Mouse (Mus musculus): ENCODE data around the gene Olfr1118. TPM values are rescaled to one million over a fixed set of nuclear protein-coding genes. Genes with fewer than 3 reads are reported as not detected.
"Not testable (repeated sequence)": the region's sequence is repeated elsewhere in the genome, so short reads cannot be mapped to it uniquely, and the experiment has no call there.

The Olfr1118 gene
- total RNA-seq (2014; fragmentation: Nextera tagmentation) (not detected in 2 replicates), total RNA-seq (2017) (not detected in 2 replicates)

- no peak for ATAC-seq (replicated peaks; ENCODE audit: low FRiP score, low TSS enrichment, poor library complexity, severe bottlenecking)
Observed at GRCm38 (mm10) chr2:87307281-87307680, at the start of gene Olfr1118. Olfr1118 (plus strand) TSS chr2:87307581.

GRCm38 (mm10) chr2:87267234-87267633 lies 40.1 kb upstream of the Olfr1118 start, which contains the start of gene Olfr1116:
Olfr1116 (plus strand) TSS chr2:87267534.
- ATAC-seq (replicated peaks; ENCODE audit: low FRiP score, low TSS enrichment, poor library complexity, severe bottlenecking): no peak

- not testable (repeated sequence) for ATAC-seq (replicated peaks; ENCODE audit: low FRiP score, low TSS enrichment, poor library complexity, severe bottlenecking)
Observed at GRCm38 (mm10) chr2:87293977-87294376, 13.4 kb upstream of the Olfr1118 start.

GRCm38 (mm10) chr2:87354515-87354914 lies 47.1 kb downstream of the Olfr1118 start, which contains the start of gene Olfr1120:
Olfr1120 (plus strand) TSS chr2:87354815.
- ATAC-seq (replicated peaks; ENCODE audit: low FRiP score, low TSS enrichment, poor library complexity, severe bottlenecking): no peak

- ATAC-seq (replicated peaks; ENCODE audit: low FRiP score, low TSS enrichment, poor library complexity, severe bottlenecking): not testable (repeated sequence)
Observed at GRCm38 (mm10) chr2:87360121-87360520, 52.7 kb downstream of the Olfr1118 start.

Other genes with a start within 250 kb of the Olfr1118 start
- not detected in 2 replicates for gene Olfr1107, start 231.8 kb upstream of the Olfr1118 start, total RNA-seq (2014; fragmentation: Nextera tagmentation)
- not detected in 2 replicates for gene Olfr1107, start 231.8 kb upstream of the Olfr1118 start, total RNA-seq (2017)
- gene Olfr1109, start 211.6 kb upstream of the Olfr1118 start, total RNA-seq (2014; fragmentation: Nextera tagmentation): not detected in 2 replicates
- gene Olfr1109, start 211.6 kb upstream of the Olfr1118 start, total RNA-seq (2017): not detected in 2 replicates
- not detected in 2 replicates for gene Olfr259, start 193.0 kb upstream of the Olfr1118 start, total RNA-seq (2014; fragmentation: Nextera tagmentation)
- gene Olfr259, start 193.0 kb upstream of the Olfr1118 start, total RNA-seq (2017): not detected in 2 replicates
- not detected in 2 replicates for gene Olfr1110, start 167.3 kb upstream of the Olfr1118 start, total RNA-seq (2014; fragmentation: Nextera tagmentation)
- not detected in 2 replicates for gene Olfr1110, start 167.3 kb upstream of the Olfr1118 start, total RNA-seq (2017)
- gene Olfr1111, start 155.0 kb upstream of the Olfr1118 start, total RNA-seq (2014; fragmentation: Nextera tagmentation): not detected in 2 replicates
- gene Olfr1111, start 155.0 kb upstream of the Olfr1118 start, total RNA-seq (2017): not detected in 2 replicates
- gene Olfr1112, start 119.8 kb upstream of the Olfr1118 start, total RNA-seq (2014; fragmentation: Nextera tagmentation): not detected in 2 replicates
- not detected in 2 replicates for gene Olfr1112, start 119.8 kb upstream of the Olfr1118 start, total RNA-seq (2017)
- not detected in 2 replicates for gene Olfr1113, start 98.6 kb upstream of the Olfr1118 start, total RNA-seq (2014; fragmentation: Nextera tagmentation)
- not detected in 2 replicates for gene Olfr1113, start 98.6 kb upstream of the Olfr1118 start, total RNA-seq (2017)
- not detected in 2 replicates for gene Olfr1115, start 59.6 kb upstream of the Olfr1118 start, total RNA-seq (2014; fragmentation: Nextera tagmentation)
- gene Olfr1115, start 59.6 kb upstream of the Olfr1118 start, total RNA-seq (2017): not detected in 2 replicates
- not detected in 2 replicates for gene Olfr1116, start 40.0 kb upstream of the Olfr1118 start, total RNA-seq (2014; fragmentation: Nextera tagmentation)
- gene Olfr1116, start 40.0 kb upstream of the Olfr1118 start, total RNA-seq (2017): not detected in 2 replicates
- not detected in 2 replicates for gene Olfr1120, start 47.2 kb downstream of the Olfr1118 start, total RNA-seq (2014; fragmentation: Nextera tagmentation)
- gene Olfr1120, start 47.2 kb downstream of the Olfr1118 start, total RNA-seq (2017): not detected in 2 replicates
- gene Olfr1121, start 62.3 kb downstream of the Olfr1118 start, total RNA-seq (2014; fragmentation: Nextera tagmentation): not detected in 2 replicates
- gene Olfr1121, start 62.3 kb downstream of the Olfr1118 start, total RNA-seq (2017): not detected in 2 replicates
- not detected in 2 replicates for gene Olfr1122, start 78.3 kb downstream of the Olfr1118 start, total RNA-seq (2014; fragmentation: Nextera tagmentation)
- not detected in 2 replicates for gene Olfr1122, start 78.3 kb downstream of the Olfr1118 start, total RNA-seq (2017)
- not detected in 2 replicates for gene Olfr1123, start 109.1 kb downstream of the Olfr1118 start, total RNA-seq (2014; fragmentation: Nextera tagmentation)
- gene Olfr1123, start 109.1 kb downstream of the Olfr1118 start, total RNA-seq (2017): not detected in 2 replicates
- gene Olfr1124, start 122.7 kb downstream of the Olfr1118 start, total RNA-seq (2014; fragmentation: Nextera tagmentation): not detected in 2 replicates
- not detected in 2 replicates for gene Olfr1124, start 122.7 kb downstream of the Olfr1118 start, total RNA-seq (2017)
- gene Olfr1126, start 146.4 kb downstream of the Olfr1118 start, total RNA-seq (2014; fragmentation: Nextera tagmentation): not detected in 2 replicates
- not detected in 2 replicates for gene Olfr1126, start 146.4 kb downstream of the Olfr1118 start, total RNA-seq (2017)
- not detected in 2 replicates for gene Pramel7, start 189.5 kb downstream of the Olfr1118 start, total RNA-seq (2014; fragmentation: Nextera tagmentation)
- gene Pramel7, start 189.5 kb downstream of the Olfr1118 start, total RNA-seq (2017): not detected in 2 replicates
- gene Pramel6, start 199.0 kb downstream of the Olfr1118 start, total RNA-seq (2014; fragmentation: Nextera tagmentation): not detected in 2 replicates
- gene Pramel6, start 199.0 kb downstream of the Olfr1118 start, total RNA-seq (2017): not detected in 2 replicates
- gene Olfr153, start 224.2 kb downstream of the Olfr1118 start, total RNA-seq (2014; fragmentation: Nextera tagmentation): not detected in 2 replicates
- not detected in 2 replicates for gene Olfr153, start 224.2 kb downstream of the Olfr1118 start, total RNA-seq (2017)
- not detected in 2 replicates for gene Olfr1128, start 238.0 kb downstream of the Olfr1118 start, total RNA-seq (2014; fragmentation: Nextera tagmentation)
- not detected in 2 replicates for gene Olfr1128, start 238.0 kb downstream of the Olfr1118 start, total RNA-seq (2017)